8 mouse cellular contexts compared by ENCODE assay signal in the genomic region with DNA sequence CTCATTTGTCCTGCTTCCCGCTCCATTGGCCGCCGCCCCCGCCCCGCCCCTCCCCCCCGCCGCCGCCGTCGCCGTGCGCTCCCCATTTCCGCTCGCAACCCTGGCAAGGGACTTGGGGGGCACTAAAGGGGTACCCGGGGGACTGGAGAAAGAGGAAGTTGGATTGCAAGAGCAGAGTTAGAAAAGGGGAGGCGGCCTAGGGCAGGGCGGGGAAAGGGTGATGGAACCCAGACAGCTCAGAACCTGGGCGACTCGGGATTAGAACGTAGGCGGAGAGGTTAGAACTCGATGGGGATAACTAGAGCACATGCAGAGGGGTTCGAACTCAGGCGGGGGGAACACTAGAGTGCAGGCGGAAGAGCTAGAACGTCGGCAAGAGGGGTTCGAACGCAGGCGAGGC. TPM values are rescaled to one million over a fixed set of nuclear protein-coding genes. Genes with fewer than 3 reads are reported as not detected.
A peak's percentile ranks its signal among the peaks of the same experiment; 100 is the strongest.
DNase-seq lines count a peak whose midpoint lies in the region; ATAC-seq and TF ChIP-seq lines count a peak whose summit lies in the region.

No protein-coding gene starts in this region.

- H3K9ac ChIP-seq in lung, embryonic 14.5 days: peak overlapping the region; percentile 6; the same call in 1 of the 2 replicates
- peak overlapping the region; percentile 49 for H3K9ac ChIP-seq in limb, embryonic 11.5 days (ENCODE audit: low read length)

- peak overlapping the region; percentile 39 for H3K4me3 ChIP-seq in lung, embryonic 14.5 days (ENCODE audit: low read depth, low read length)
- H3K4me3 ChIP-seq in forebrain, embryonic 10.5 days: peak overlapping the region; percentile 55
- peak overlapping the region; percentile 31 for H3K4me3 ChIP-seq in limb, embryonic 11.5 days (ENCODE audit: low read depth, low read length)

- no peaks in the 10 kb centered on the region for H3K4me1 ChIP-seq in lung, embryonic 14.5 days (ENCODE audit: insufficient read depth)
- peaks cover 45% of the 10 kb centered on the region for H3K4me1 ChIP-seq in forebrain, embryonic 10.5 days
- H3K4me1 ChIP-seq in limb, embryonic 11.5 days (ENCODE audit: control insufficient read depth, insufficient read depth, low read length): peaks cover 7% of the 10 kb centered on the region; the same call in 1 of the 2 replicates

- peak; percentile 22 for DNase-seq in lung, embryonic 14.5 days
- no peak for DNase-seq in lung, postnatal 25 days (ENCODE audit: low spot score)
- DNase-seq in forebrain, embryonic 10.5 days (ENCODE audit: extremely low spot score, low spot score): no peak
- DNase-seq in limb, embryonic 11.5 days (ENCODE audit: low spot score): peak; percentile 54
- peak; percentile 48 for DNase-seq in naive thymus-derived CD4-positive, alpha-beta T cell, adult 2 months (ENCODE audit: low read depth)
- DNase-seq in frontal cortex, postnatal 10 days (ENCODE audit: low spot score in 2 of 2): no peak
- DNase-seq in layer of hippocampus, adult 8-10 months (ENCODE audit: low spot score in 2 of 2): no peak
- no peak for DNase-seq in left cerebral cortex, adult 11 months (ENCODE audit: low spot score)

- peak overlapping the region; percentile 67 for H3K4me2 ChIP-seq in lung, embryonic 14.5 days
- peak overlapping the region; percentile 55 for H3K4me2 ChIP-seq in limb, embryonic 11.5 days (ENCODE audit: low read depth, severe bottlenecking)

- H3K36me3 ChIP-seq in lung, embryonic 14.5 days (ENCODE audit: insufficient read depth): no peaks in the 10 kb centered on the region
- no peaks in the 10 kb centered on the region for H3K36me3 ChIP-seq in forebrain, embryonic 10.5 days (replicated peaks)
- H3K36me3 ChIP-seq in limb, embryonic 11.5 days (ENCODE audit: control insufficient read depth, insufficient read depth, low read length): no peaks in the 10 kb centered on the region

- no peak for TF ChIP-seq CTCF in lung, embryonic 14.5 days (IDR thresholded peaks at IDR 0.05; ENCODE audit: low read depth)

- H3K27ac ChIP-seq in lung, embryonic 14.5 days (ENCODE audit: low read depth): no peak overlapping the region
- H3K27ac ChIP-seq in forebrain, embryonic 10.5 days: peak overlapping the region; percentile 80
- no peak overlapping the region for H3K27ac ChIP-seq in limb, embryonic 11.5 days (replicated peaks; ENCODE audit: low read depth, low read length)

- peaks cover 79% of the 10 kb centered on the region for H3K27me3 ChIP-seq in lung, embryonic 14.5 days (ENCODE audit: insufficient read depth, low read length)
- peaks cover 81% of the 10 kb centered on the region for H3K27me3 ChIP-seq in forebrain, embryonic 10.5 days (ENCODE audit: poor library complexity, severe bottlenecking)
- H3K27me3 ChIP-seq in limb, embryonic 11.5 days (ENCODE audit: control insufficient read depth, insufficient read depth, low read length): peaks cover 78% of the 10 kb centered on the region

- no peak for ATAC-seq in lung, embryonic 14.5 days (ENCODE audit: insufficient read depth)
- no peak for ATAC-seq in limb, embryonic 11.5 days (ENCODE audit: insufficient number of reproducible peaks, low FRiP score, low TSS enrichment, low read depth)

- 1% methylated on average over 30 of the region's 30 CpGs for WGBS in lung, embryonic 14.5 days
- WGBS in forebrain, embryonic 10.5 days: under 1% methylated on average over 30 of the region's 30 CpGs
- 1% methylated on average over 30 of the region's 30 CpGs for WGBS in limb, embryonic 11.5 days

- no peaks in the 10 kb centered on the region for H3K9me3 ChIP-seq in lung, embryonic 14.5 days (ENCODE audit: low read depth, low read length)
- no peaks in the 10 kb centered on the region for H3K9me3 ChIP-seq in forebrain, embryonic 10.5 days
- H3K9me3 ChIP-seq in limb, embryonic 11.5 days (ENCODE audit: control insufficient read depth, low read length): 0 out of 2 replicates have a peak, but pooled peaks cover 2% of the 10 kb centered on the region

RNA-seq across cellular contexts. Expression of a gene that starts 10.2 kb away (rescaled TPM):
- polyA plus RNA-seq in lung, embryonic 14.5 days (2014; fragmentation: Nextera tagmentation; extraction: Ambion mirVana): not detected in 2 replicates
- not detected in 2 replicates for polyA plus RNA-seq in forebrain, embryonic 10.5 days (2016; fragmentation: Nextera tagmentation; extraction: Ambion mirVana)
- polyA plus RNA-seq in limb, embryonic 11.5 days (2014; fragmentation: Nextera tagmentation; extraction: Ambion mirVana): not detected in 2 replicates
- total RNA-seq in layer of hippocampus, adult 8-10 months (2022): not detected

RNA-seq across cellular contexts. Expression of a gene that starts 18.1 kb away (rescaled TPM):
- polyA plus RNA-seq in lung, embryonic 14.5 days (2014; fragmentation: Nextera tagmentation; extraction: Ambion mirVana): 130 and 131 TPM in 2 replicates
- polyA plus RNA-seq in forebrain, embryonic 10.5 days (2016; fragmentation: Nextera tagmentation; extraction: Ambion mirVana): 73.1 and 73.7 TPM in 2 replicates
- polyA plus RNA-seq in limb, embryonic 11.5 days (2014; fragmentation: Nextera tagmentation; extraction: Ambion mirVana): 78.1 and 81.4 TPM in 2 replicates
- total RNA-seq in layer of hippocampus, adult 8-10 months (2022): 100 to 1,000 TPM; 293 to 308 (median 300) TPM

RNA-seq across cellular contexts. Expression of a gene that starts 51.3 kb away (rescaled TPM):
- 0.74 and 0.89 TPM in 2 replicates for polyA plus RNA-seq in lung, embryonic 14.5 days (2014; fragmentation: Nextera tagmentation; extraction: Ambion mirVana)
- 6.8 and 9.1 TPM in 2 replicates for polyA plus RNA-seq in forebrain, embryonic 10.5 days (2016; fragmentation: Nextera tagmentation; extraction: Ambion mirVana)
- 0.13 and 0.23 TPM in 2 replicates for polyA plus RNA-seq in limb, embryonic 11.5 days (2014; fragmentation: Nextera tagmentation; extraction: Ambion mirVana)
- 1,000 to 10,000 TPM; 2,163 to 2,251 (median 2,216) TPM for total RNA-seq in layer of hippocampus, adult 8-10 months (2022)

RNA-seq across cellular contexts. Expression of a gene that starts 51.7 kb away (rescaled TPM):
- 109 and 120 TPM in 2 replicates for polyA plus RNA-seq in lung, embryonic 14.5 days (2014; fragmentation: Nextera tagmentation; extraction: Ambion mirVana)
- polyA plus RNA-seq in forebrain, embryonic 10.5 days (2016; fragmentation: Nextera tagmentation; extraction: Ambion mirVana): 58.2 and 59.2 TPM in 2 replicates
- 69.9 and 84.4 TPM in 2 replicates for polyA plus RNA-seq in limb, embryonic 11.5 days (2014; fragmentation: Nextera tagmentation; extraction: Ambion mirVana)
- total RNA-seq in layer of hippocampus, adult 8-10 months (2022): 100 to 1,000 TPM in 1 of 4 experiments, 10 to 100 TPM in 3; 94.8 to 111 (median 99.3) TPM

RNA-seq across cellular contexts. Expression of a gene that starts 57.3 kb away (rescaled TPM):
- polyA plus RNA-seq in lung, embryonic 14.5 days (2014; fragmentation: Nextera tagmentation; extraction: Ambion mirVana): 0.16 and 0.24 TPM in 2 replicates
- 0.25 and 0.55 TPM in 2 replicates for polyA plus RNA-seq in forebrain, embryonic 10.5 days (2016; fragmentation: Nextera tagmentation; extraction: Ambion mirVana)
- polyA plus RNA-seq in limb, embryonic 11.5 days (2014; fragmentation: Nextera tagmentation; extraction: Ambion mirVana): 0.30 and 0.56 TPM in 2 replicates
- under 1 TPM in 2 of 4 experiments, not detected in 2; 0.30 to 0.58 TPM for total RNA-seq in layer of hippocampus, adult 8-10 months (2022)

Comparison
In these comparisons a context has a peak if more than half of its experiments do, and no peak if none do; other contexts are left out.
1. DNase-seq: peak in lung, embryonic 14.5 days (single experiment), limb, embryonic 11.5 days (single experiment) and naive thymus-derived CD4-positive, alpha-beta T cell, adult 2 months (single experiment); none in lung, postnatal 25 days (single experiment), forebrain, embryonic 10.5 days (single experiment), frontal cortex, postnatal 10 days (0 of 2), layer of hippocampus, adult 8-10 months (0 of 2) and left cerebral cortex, adult 11 months (single experiment).
2. Peak in every context shown above with its lines, with median percentiles within 50 percentile points of each other: H3K4me3 ChIP-seq.